Mouse (Mus musculus) adrenal gland, postnatal 4 days (tissue): ENCODE measurements around the gene Slc7a8. TPM values are rescaled to one million over a fixed set of nuclear protein-coding genes. Genes with fewer than 3 reads are reported as not detected.

Source experiments
- DNase-seq, 2 experiments: peaks; one replicate each; pipeline ENCODE4 v3.0.0; 2021 to 2022; ENCODE audit warnings: low spot score in 2 of 2, mixed read lengths in 2 of 2
- long read RNA-seq, 2 experiments: library from polyadenylated mRNA; stranded (forward); transcript quantifications; one replicate each; pipeline ENCODE4 v2.0.0; 2021
- total RNA-seq, 2 experiments: library from RNA; stranded (reverse); gene quantifications; 2 replicates each; pipeline ENCODE4 v1.2.3; 2021

The Slc7a8 gene
- total RNA-seq = 10 to 100 TPM; 60.0 to 66.7 TPM
- long read RNA-seq, experiment 1, full-length matches to known transcripts = 9 of 21 reads
- long read RNA-seq, experiment 1, partial matches to known transcripts = 3 of 21 reads
- long read RNA-seq, experiment 1, other reads (novel, unspliced or antisense) = 9 of 21 reads
- long read RNA-seq, experiment 2, full-length matches to known transcripts = 4 of 22 reads
- long read RNA-seq, experiment 2, partial matches to known transcripts = 6 of 22 reads
- long read RNA-seq, experiment 2, other reads (novel, unspliced or antisense) = 12 of 22 reads

DNA sequence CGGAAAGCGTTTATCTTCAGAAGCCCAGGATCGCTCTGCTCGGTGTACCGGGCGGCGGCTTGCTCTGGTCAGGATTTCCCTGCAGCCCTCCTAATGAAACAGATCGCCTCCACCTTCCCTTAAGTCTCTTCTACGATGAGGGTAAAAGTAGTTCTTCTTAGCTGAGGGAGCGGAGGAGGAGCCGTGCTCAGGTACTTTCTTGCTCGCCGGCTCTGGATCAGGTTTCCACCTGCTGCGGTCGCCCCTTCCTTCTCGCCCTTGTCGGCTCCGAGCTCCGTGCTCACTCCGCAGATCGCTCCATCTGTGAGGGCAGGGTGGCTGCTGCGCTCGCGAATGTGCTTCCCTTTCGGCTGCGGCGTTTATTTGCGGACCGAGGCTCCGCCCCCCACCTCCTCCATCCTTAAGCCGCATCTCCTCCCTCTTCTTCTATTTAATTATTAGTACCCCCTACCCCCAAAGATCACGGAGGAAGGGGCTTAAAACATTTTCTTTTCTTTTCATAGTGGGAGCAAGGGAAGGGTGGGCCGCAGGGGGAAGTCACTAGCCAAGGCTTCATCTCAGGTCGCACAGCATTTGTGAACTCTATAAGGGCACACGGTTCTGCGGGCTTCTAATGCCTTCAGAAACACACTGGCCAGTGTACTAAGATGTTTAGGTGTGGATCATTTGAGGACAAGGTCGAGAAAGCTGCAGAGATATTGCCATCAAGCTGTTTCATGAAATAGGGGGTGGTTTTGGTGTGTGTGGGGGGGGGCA is at the start of gene Slc7a8:
TSS of gene Slc7a8 (minus strand) at position 337 of the 756 bp plus-strand sequence.
- DNase-seq = peak in 1 of 2 experiments; percentile 21

DNA sequence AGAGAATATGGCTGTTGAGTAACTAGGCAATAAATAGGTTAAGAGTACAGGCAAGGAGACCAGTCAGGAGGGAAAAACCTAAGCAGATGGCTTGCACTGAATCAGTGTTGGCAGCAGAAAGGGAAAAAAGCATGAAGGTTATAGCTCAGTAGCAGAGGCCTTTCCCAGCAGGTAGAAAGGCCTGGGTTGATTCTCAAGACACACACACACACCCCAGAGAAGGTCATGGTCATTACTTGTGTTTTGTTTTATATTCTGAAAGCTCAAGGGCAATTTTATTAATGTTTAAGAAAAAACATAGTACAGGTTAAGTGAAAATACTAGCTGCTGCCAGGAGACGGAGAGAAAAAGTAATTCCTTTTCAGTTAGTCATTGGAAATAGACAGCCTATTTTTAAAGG is 42.0 kb upstream of the Slc7a8 start:
- DNase-seq = no peak

DNA sequence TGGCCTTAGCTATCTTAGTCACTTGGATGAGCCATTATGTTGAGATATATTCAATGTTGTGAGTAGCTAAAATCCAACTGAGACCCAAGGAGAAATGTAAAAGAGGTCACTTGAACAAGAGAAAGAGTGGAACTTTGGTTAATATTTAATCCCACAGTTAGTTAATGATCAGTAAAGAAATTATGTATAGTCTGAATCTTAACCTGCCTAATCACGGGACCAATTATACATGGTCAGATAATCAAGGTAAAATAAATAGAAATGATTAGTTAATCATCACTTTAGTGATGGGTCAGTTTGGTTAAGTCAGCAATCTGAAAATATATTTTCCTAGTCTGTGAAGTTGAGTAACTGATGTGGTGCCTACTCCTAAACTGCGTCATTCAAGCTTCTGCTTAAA is 40.6 kb upstream of the Slc7a8 start:
- DNase-seq = no peak

DNA sequence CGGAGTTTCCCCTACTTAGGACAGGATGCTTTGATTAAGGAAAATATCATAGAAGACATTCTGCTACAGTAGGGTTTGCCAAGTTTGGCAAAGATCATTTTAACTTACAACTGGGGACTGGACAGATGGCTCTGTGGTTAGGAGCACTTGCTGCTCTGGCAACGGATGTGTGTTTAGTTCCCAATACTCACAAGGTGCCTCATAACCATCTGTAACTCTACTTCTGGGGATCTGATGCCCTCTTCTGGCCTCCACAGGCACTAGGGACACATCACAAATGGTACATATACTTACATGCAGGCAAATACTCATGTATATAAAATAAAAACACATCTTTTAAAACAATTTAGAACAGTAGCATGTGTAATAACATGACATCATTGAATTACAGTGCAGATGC is 36.0 kb upstream of the Slc7a8 start:
- DNase-seq = no peak

DNA sequence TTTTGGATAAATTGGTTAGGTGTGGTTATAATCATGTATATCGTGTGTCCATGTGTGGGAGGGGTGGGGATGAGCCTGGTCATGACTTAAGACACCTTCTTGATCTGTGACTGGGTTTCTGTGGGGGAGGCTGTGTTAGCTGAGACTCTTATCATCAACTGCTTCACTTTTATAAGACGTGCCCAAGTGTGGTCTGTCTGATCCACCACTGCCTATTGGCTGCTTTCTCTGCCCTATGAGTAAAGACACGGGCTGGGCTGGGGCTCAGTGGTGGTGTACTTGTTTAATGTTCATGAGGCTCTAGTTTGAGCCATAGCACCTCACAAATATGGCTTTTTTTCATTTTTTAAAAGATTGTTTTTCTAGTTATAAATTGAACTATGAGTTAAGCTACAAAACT is 34.0 kb upstream of the Slc7a8 start:
- no peak for DNase-seq

DNA sequence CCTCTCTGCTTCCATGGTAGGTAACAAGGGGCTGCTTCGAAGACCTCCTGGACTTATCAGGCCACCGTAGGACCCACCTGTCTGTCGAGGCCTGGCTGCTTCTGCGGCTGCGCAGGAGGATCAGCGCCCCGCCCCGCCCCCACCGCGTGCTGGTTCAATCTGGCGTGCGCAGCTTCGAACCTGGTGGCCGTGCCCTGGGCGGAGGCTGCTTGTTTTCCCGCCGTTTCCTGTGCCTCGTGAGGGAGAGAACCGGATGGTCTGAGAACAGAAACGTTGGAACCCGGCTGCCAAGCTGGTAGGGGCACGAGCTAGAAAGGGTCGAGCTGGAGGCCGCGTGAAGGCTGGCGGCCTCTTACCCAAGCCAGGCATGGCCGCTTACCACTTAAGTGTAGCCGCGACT is 32.2 kb upstream of the Slc7a8 start, which contains the start of gene Rnf212b:
TSS of gene Rnf212b (plus strand) at position 151 of the 400 bp plus-strand sequence.
- no peak for DNase-seq

DNA sequence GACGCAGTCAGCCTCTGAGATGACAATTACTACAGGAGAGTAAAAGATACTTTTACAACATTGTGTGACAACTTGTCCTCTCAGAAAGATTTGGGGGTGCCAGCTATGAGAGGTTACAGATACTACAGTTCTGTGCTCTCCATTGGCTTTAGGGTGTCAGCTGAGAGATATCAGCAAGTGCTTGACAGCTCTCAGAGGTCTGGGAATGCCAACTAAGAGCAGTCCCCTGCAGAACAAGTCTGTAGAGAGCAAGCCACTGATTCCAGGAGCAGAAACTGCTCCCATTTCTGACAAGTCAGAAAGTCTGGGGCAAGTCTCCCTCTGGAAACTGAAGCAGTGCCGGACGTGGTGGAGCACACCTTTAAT is 27.9 kb upstream of the Slc7a8 start:
- DNase-seq = no peak

DNA sequence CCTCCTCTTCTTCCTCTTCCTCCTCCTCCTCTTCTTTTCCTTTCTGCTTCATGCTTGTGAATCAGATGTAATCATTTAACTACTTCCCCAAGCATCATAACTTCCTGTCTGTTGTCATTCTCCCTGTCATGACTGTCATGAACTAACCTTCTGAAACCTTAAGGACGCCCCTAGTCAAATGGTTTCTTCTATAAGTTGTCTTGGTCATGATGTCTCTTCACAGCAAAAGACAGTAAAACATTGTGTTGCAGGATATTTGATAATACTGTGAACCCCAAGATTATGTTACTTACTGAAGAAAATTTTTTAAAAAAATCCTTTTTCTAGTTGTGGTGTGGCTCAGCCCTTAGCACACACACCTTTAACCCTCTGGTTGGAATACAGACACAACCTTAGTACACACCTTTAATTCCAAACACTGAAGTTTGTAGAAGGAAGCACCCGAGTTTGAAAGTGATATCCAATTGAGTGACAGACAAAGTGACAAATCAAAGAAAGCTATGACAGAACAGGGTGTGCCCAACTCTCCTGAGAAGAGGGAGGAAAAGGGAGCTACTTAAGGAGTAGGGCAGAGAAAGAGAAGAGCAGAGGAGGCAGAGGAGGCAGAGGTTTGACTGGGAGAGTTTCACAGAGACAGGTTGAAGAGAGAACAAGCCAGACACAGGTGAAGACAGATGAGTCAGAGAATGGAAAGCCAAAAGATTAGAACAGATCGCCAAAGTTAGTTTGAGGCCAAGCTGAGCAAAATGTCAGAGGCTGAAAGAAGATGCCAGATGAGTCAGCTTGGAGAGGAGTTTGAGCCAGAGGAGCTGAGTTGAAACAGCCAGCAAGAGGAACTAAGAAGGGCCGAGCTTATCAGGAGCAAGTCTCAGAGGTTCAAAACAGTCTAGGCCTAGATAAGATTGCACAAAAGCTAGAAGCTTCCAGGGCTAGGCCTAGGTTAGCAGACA is 27.2 kb upstream of the Slc7a8 start:
- DNase-seq = no peak

DNA sequence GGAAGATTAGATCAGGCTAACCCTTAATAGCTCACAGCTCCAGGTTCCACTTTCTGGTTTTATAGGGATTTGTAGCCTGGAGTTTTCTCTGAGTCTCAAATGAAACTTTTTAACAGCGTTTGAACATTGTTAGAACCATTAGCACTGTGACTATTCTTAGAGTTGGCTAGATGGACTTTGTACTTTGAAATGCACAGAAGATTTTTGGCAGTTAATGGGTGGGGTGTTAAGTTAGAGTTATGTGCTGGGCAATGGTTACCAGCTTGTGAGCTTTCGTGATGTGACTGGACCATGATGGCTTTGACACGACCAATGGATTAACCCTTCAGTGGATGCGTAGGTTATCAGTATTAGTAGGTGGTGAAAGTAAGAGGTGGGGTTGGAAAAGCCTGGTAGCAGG is 24.4 kb upstream of the Slc7a8 start:
- DNase-seq = no peak

DNA sequence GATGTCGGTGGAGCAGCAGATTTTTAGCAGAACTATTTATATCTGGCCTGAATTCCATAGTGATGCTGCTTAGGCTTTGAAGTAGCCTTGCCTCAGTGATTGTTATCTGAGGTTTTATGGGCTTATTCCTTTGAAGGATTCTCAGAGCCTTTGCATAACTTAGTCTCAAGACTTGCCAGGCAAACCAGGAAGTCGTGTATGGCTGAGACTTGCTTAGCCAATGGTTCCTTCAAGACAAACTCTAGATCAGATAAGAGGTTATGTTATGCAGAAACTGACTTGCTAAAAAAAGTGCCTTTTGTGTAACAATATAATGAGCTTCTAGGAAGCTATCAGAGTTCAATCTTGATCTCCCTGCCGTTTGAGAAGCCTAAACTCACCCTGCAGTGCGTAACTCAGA is 20.7 kb upstream of the Slc7a8 start:
- no peak for DNase-seq

DNA sequence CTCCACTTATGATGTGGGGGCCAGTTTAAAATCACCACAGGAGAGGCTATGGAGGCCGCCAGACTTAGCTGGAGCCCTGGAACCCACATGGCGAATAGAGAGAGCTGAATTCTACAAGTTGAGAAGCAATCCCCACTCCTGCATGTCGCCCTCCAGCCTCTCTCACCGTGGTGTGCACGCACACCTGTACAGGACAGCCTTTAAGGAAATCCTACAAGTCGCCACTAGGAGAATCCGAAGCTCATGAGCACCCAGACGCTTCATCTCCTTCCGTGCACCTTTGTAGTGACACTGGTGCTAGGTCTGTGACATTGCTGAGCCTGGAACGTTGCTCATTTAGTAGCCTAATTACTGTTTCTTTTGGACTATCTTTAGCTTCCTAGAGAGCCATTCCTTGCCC is 17.9 kb upstream of the Slc7a8 start:
- DNase-seq = no peak

DNA sequence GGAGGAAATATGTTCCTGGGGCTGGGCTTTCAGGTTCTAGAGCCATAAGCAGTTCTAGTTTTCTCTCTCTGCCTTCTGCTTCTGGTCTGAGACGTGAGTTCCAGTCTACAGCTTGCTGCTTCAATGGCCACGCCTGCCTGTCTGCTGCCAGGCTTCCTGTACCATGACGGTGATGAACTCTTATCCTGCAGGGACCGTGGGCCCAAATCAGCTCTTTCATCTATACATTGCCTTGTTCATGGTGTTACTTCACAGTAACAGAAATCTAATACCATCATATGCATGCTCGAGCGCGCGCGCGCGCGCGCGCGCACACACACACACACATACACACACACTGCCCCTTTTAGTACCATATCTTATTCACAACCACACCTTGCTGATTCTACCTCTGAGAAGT is 15.0 kb upstream of the Slc7a8 start:
- no peak for DNase-seq

DNA sequence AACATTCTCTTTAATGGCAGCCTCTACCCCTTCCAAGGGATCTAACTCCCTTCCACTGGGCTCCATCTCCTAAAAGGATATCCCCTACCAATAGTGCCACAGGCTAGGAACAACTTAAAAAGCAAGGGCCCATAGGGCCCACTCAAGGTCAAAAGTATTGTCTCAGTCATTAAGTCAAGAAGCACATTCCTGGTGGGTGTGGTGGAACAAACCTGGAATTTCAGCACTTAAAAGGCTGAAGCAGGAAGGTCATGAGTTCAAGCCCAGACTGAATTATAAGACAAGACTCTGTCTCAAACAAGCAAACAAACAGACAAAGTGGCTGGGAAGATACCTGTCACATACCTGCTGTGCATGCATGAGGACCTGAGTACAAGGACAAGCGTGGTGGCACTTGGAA is 14.2 kb upstream of the Slc7a8 start:
- DNase-seq = no peak

DNA sequence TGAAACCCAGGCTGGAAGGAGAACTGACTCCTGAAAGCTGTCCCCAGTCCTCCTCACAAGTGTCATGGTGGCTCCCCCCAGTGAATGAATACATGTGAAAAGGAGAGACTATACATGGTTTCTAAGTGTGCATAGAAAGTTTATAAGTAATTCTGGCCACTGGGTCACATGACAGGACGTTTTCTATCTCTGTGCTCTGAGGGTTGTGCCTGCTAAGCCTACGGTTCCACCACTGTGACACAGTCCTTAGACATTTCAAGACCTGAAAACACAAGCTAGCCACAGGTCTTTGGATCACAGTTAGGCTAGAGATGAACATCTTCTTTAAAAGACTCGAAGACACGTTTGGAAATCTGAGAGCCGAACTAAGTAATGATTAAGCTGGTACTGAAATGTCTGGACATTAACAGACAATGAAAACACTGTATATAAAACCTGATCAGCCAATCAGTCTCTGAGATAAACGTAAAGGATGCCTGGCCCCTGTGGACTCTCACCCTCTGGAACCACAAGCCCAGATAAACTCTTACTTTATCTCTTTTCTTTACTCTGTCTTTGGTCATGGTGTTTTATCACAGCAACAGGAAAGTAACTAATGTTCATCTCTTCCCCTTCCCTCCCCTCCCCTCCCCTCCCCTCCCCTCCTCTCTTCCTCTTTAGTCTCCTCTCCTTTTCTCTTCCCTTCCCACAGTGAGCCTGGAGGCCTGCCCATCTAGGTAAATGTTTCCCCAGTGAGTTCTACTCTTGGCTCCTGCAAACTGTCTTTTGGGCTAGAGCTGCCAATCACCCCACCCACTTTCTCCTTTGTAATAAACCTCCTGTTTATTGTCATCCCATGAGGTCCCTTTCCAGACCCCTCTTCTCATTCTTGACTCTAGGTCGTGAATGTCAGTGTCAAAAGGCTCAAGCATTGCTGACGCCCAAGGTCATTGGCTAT is 12.4 kb upstream of the Slc7a8 start:
- DNase-seq = no peak

DNA sequence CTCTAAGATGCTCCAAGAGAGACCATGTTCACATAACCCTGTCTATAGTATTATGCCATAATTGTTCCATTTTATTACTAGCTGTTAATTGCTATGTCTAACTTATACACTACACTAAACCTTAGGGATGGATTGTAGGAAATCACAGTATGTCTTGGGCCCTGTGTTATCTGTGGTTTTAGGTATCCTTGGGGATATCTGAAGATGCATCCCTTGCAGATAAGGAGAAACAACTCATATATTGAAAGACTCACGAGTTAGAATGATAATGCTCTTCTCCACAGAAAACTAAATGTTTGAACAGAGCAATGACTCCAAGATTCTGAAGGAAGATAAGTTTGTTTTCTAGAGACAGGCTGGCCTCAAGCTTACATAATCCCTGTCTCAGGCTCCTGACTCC is 11.6 kb upstream of the Slc7a8 start:
- no peak for DNase-seq

DNA sequence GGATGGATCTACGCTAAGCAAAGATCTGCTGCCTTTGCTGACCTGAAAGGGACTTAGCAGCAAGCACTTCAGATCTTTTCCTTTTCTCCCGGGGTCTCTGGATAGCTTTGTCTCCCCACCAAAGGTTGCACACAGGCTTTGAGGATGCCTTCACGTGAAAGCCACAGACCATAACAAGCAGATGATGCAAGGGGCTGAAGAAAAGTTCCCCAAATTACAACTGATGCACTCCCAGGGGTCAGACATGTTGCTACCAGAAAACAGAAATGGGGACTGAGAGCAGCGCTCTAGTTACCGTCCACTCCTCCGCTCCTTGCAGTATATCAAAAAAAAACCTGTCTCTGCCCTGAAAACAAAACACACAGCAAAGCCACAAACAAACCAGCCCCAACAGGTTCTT is 10.4 kb upstream of the Slc7a8 start:
- no peak for DNase-seq

DNA sequence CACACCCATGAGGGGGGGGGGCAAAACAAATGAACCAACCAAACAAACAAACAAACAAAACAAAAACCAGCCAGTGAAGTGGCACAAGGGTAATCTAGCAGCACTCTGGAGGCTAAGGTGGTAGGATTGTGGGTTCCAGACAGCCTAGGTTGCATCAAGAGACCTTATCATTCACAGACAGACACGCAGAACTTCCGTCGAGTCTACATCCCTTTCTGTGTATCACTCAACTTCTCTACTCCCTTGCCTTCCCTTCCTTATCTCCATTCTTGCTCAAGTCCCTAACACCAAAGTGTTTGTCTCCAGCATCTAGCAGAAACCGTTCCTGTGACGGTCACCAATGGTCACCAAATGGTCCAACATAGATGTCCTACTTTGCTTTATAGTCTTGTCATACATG is 6.5 kb upstream of the Slc7a8 start:
- DNase-seq = no peak

DNA sequence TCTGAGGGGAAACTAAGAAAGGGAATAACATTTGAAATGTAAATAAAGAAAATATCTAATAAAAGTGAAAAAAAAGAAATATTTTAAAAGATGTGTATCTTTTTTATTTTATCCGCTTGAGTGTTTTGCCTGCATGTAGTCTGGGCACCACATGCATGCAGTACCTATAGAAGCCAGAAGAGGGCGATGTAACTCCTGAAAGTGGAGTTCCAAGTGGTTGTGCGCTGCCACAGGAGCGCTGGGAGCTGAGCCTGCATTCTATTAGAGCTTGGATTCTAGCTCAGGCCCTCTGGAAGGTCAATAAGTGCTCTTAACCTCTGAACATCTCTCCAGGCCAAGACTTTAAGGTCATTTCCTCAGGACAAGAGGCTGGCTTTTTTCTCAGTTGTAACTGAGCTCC is 5.5 kb upstream of the Slc7a8 start:
- DNase-seq = no peak

DNA sequence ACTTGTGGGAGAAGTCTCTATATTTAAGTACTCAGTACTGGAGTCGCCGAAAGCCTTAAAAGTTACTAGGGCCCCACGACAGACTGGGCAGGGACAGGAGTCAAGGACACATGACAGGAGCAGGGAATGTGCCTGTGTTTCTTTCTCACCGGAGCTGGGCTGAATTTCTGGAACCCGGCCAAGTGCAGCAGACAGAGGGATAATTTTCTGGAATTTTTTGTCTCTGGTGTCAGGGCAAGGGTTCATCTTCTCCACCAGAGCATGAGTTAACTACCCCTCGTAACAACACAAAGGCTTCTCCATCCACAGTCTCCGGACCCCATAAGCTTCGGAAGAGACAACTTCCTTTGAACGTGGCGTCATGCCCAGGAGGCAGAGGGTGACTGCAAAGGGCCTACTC is 4.7 kb upstream of the Slc7a8 start:
- peak in 1 of 2 experiments; percentile 23 for DNase-seq

DNA sequence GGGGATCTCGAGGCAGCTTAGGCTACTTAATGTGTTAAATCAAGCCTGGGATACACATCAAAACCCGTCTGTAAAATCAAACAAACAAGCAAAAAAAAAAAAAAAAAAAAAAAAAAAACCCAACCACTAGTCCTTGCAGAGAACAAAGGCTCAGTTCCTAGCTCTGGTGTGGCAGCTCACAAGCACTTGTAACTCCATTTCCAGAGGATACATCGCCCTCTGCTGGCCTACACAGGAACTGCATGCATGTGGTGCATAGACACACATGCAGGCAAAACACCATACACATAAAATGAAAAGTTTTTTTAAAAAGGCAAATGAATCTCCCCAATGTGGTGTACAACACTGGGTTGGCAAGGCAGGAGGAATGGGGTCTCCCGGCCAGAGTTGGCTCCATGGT is 4.2 kb upstream of the Slc7a8 start:
- peak; percentile 31 to 65 for DNase-seq

DNA sequence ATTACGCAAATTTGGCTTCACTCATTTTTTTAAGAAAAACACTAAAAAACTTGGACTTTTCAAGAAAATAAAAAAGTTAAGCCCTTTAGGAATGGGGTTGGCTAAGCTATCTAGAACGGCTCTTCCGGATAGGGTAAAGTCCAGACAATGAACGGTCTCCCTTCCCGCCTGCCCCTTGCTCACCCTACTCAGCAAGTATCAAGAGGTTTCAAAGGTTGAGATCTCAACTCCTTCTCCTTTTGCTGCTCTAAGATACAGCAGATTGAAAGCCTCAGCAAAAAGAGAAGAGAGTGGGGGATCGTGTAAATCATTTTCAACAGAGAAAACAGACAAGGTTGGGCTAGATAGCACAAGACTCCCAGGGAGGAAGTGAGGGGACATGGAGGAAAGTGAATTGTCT is 1.2 kb upstream of the Slc7a8 start:
- no peak for DNase-seq
